ENCODE assay signal across 31 mouse cellular contexts in the genomic region with DNA sequence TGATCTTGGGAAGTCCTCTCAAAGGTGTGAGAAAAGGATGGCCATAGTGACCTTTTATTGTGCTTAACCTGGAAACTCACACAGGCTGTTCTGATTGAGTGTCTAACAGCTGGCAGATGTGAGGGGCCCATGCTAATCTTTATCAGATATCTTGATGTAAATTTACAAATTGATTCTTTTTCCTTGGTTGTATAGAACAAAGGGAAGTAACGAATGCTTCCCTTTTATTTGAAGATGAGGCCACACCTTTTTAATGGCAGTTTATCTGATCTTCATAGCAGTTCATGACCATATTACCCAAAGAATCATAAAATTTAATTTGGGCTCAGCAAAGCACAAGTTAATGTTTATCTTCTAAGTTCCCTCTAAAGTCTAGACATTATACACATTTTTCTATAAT.
"Had no signal": no experiment of that assay in that cellular context is flagged by ENCODE, and none has a peak within 500 bp of the region (broad histone marks: within the 10 kb centered on the region; RNA-seq: fewer than 3 reads in every experiment).

No protein-coding gene starts in this region.

- H3K4me3 ChIP-seq: limb, embryonic 10.5 days; limb, embryonic 12.5 days; limb, embryonic 13.5 days; limb, embryonic 15.5 days; liver, embryonic 12.5 days; liver, embryonic 13.5 days; liver, embryonic 15.5 days; lung, embryonic 15.5 days; megakaryocyte, embryonic 14.5 days; midbrain, embryonic 10.5 days; midbrain, embryonic 12.5 days; midbrain, embryonic 13.5 days; midbrain, embryonic 15.5 days; myocyte had no signal

- H3K4me2 ChIP-seq: limb, embryonic 12.5 days; limb, embryonic 13.5 days; limb, embryonic 15.5 days; liver, embryonic 11.5 days; liver, embryonic 12.5 days; liver, embryonic 13.5 days; liver, embryonic 15.5 days; lung, embryonic 14.5 days; lung, embryonic 15.5 days; midbrain, embryonic 11.5 days; midbrain, embryonic 12.5 days; midbrain, embryonic 13.5 days; midbrain, embryonic 15.5 days had no signal

- H3K9me3 ChIP-seq: limb, embryonic 10.5 days; limb, embryonic 12.5 days; limb, embryonic 13.5 days; limb, embryonic 15.5 days; liver, embryonic 12.5 days; liver, embryonic 13.5 days; liver, embryonic 15.5 days; lung, embryonic 15.5 days; megakaryocyte, embryonic 14.5 days; midbrain, embryonic 10.5 days; midbrain, embryonic 12.5 days; midbrain, embryonic 13.5 days; midbrain, embryonic 15.5 days had no signal

- ATAC-seq: liver, embryonic 12.5 days; liver, postnatal 0 days; lung, postnatal 0 days; midbrain, embryonic 13.5 days; midbrain, embryonic 15.5 days; midbrain, embryonic 16.5 days had no signal

- H3K9ac ChIP-seq: limb, embryonic 12.5 days; limb, embryonic 13.5 days; limb, embryonic 15.5 days; liver, embryonic 12.5 days; liver, embryonic 13.5 days; liver, embryonic 14.5 days; liver, embryonic 15.5 days; liver, postnatal 0 days; lung, embryonic 14.5 days; lung, embryonic 15.5 days; midbrain, embryonic 12.5 days; midbrain, embryonic 13.5 days; midbrain, embryonic 15.5 days had no signal

- H3K36me3 ChIP-seq: limb, embryonic 10.5 days; limb, embryonic 12.5 days; limb, embryonic 13.5 days; limb, embryonic 15.5 days; liver, embryonic 12.5 days; liver, embryonic 13.5 days; liver, embryonic 15.5 days; lung, embryonic 15.5 days; midbrain, embryonic 10.5 days; midbrain, embryonic 12.5 days; midbrain, embryonic 13.5 days; midbrain, embryonic 15.5 days had no signal

- H3K27ac ChIP-seq: limb, embryonic 10.5 days; limb, embryonic 12.5 days; limb, embryonic 13.5 days; limb, embryonic 15.5 days; liver, embryonic 12.5 days; liver, embryonic 13.5 days; liver, embryonic 14.5 days; liver, embryonic 15.5 days; lung, embryonic 15.5 days; macrophage; midbrain, embryonic 10.5 days; midbrain, embryonic 12.5 days; midbrain, embryonic 13.5 days; midbrain, embryonic 15.5 days had no signal

- DNase-seq: left cerebral cortex, postnatal 4 days; liver; liver, embryonic 13.5 days; liver, postnatal 0 days; lung, adult 18-20 months; lung, adult 2 months; lung, embryonic 14.5 days; lung, postnatal 10 days; lung, postnatal 14 days; lung, postnatal 36 days; lung, postnatal 4 days; midbrain, embryonic 14.5 days had no signal

- H3K27me3 ChIP-seq: limb, embryonic 12.5 days; limb, embryonic 13.5 days; limb, embryonic 15.5 days; liver, embryonic 12.5 days; liver, embryonic 13.5 days; liver, embryonic 15.5 days; lung, embryonic 15.5 days; megakaryocyte, embryonic 14.5 days; midbrain, embryonic 12.5 days; midbrain, embryonic 13.5 days; midbrain, embryonic 15.5 days had no signal

- H3K4me1 ChIP-seq: limb, embryonic 10.5 days; limb, embryonic 12.5 days; limb, embryonic 13.5 days; limb, embryonic 15.5 days; liver, embryonic 12.5 days; liver, embryonic 13.5 days; liver, embryonic 15.5 days; lung, embryonic 15.5 days; midbrain, embryonic 10.5 days; midbrain, embryonic 12.5 days; midbrain, embryonic 13.5 days; midbrain, embryonic 15.5 days had no signal
